Mouse (Mus musculus): ENCODE results near the gene Pgm1. TPM values are rescaled to one million over a fixed set of nuclear protein-coding genes. Genes with fewer than 3 reads are reported as not detected.

Gene Pgm1
- total and polyA plus RNA-seq, 3 experiments: 54.0 to 97.9 (median 95.7) TPM

GRCm38 (mm10) chr4:100033944-100034343, 104.7 kb downstream of the Pgm1 start:
- Histone ChIP-seq H3K27me3 (replicated peaks) (no peaks in the 10 kb centered on the region), H3K4me1 (ENCODE audit: control insufficient read depth in 1 of 2, insufficient read depth in 2 of 2) (peaks cover 5 to 9% of the 10 kb centered on the region in 2 experiments; a peak in 1 of 4 replicates), H3K9ac (ENCODE audit: insufficient read depth, low read depth) (no peak overlapping the region), H3K36me3 (replicated peaks in 1 of 2; ENCODE audit: control insufficient read depth in 1 of 2, insufficient read depth in 1 of 2, low read length in 1 of 2) (no peaks in the 10 kb centered on the region), H3K4me2 (ENCODE audit: insufficient read depth, low read depth, poor library complexity, severe bottlenecking) (no peak overlapping the region), H3K79me2 (replicated peaks; ENCODE audit: control insufficient read depth, extremely low read depth, insufficient read depth, poor library complexity, severe bottlenecking) (no peaks in the 10 kb centered on the region), H3K27ac (ENCODE audit: insufficient read depth, low read depth) (no peak overlapping the region), H3K4me3 (replicated peaks in 1 of 3; ENCODE audit: low read depth in 2 of 3, low read length in 2 of 3, poor library complexity in 1 of 3) (no peak overlapping the region), H3K9me3 (replicated peaks; ENCODE audit: low read length) (no peaks in the 10 kb centered on the region)
- no peak for DNase-seq (ENCODE audit: extremely low read depth)
- TF ChIP-seq EP300 (IDR thresholded peaks at IDR 0.05; ENCODE audit: low read length): no peak
- no peak for TF ChIP-seq ZMIZ1 (IDR thresholded peaks at IDR 0.05; ENCODE audit: low read depth, low read length)
- no peak for TF ChIP-seq NRF1 (IDR thresholded peaks at IDR 0.05; ENCODE audit: low read depth, low read length)
- no peak for TF ChIP-seq TCF12 (IDR thresholded peaks at IDR 0.05; ENCODE audit: low read depth, low read length)
- no peak for TF ChIP-seq PAX5 (IDR thresholded peaks at IDR 0.05; ENCODE audit: low read length)
- TF ChIP-seq HCFC1 (IDR thresholded peaks at IDR 0.05; ENCODE audit: low read depth, low read length): no peak
- no peak for TF ChIP-seq ELF1 (IDR thresholded peaks at IDR 0.05; ENCODE audit: low read depth, low read length)
- TF ChIP-seq USF2 (conservative IDR thresholded peaks at IDR 0.05; ENCODE audit: low read depth, low read length): no peak
- no peak for TF ChIP-seq RCOR1 (conservative IDR thresholded peaks at IDR 0.05; ENCODE audit: low read depth, low read length)
- no peak for TF ChIP-seq CHD2 (IDR thresholded peaks at IDR 0.05; ENCODE audit: low read length)
- TF ChIP-seq MAX (IDR thresholded peaks at IDR 0.05; ENCODE audit: low read length): no peak
- TF ChIP-seq MXI1 (IDR thresholded peaks at IDR 0.05; ENCODE audit: low read depth, low read length): no peak
- no peak for TF ChIP-seq POLR2A (IDR thresholded peaks at IDR 0.05; ENCODE audit: low read depth, low read length)
- TF ChIP-seq UBTF (IDR thresholded peaks at IDR 0.05; ENCODE audit: low read depth, low read length): no peak
- TF ChIP-seq TBP (conservative IDR thresholded peaks at IDR 0.05; ENCODE audit: low read depth, low read length): no peak
- no peak for TF ChIP-seq ZNF384 (IDR thresholded peaks at IDR 0.05; ENCODE audit: low read depth, low read length)
- no peak for TF ChIP-seq USF1 (IDR thresholded peaks at IDR 0.05; ENCODE audit: low read depth, low read length)
- no peak for TF ChIP-seq MAFK (IDR thresholded peaks at IDR 0.05; ENCODE audit: insufficient replicate concordance, low read length)
- no peak for TF ChIP-seq KAT2A (IDR thresholded peaks at IDR 0.05; ENCODE audit: insufficient replicate concordance, low read length)
- dilution Hi-C loops (cut with MboI; ENCODE audit: extremely low pct_ligation_motif_present, extremely low pct_unique_long_range_greater_than_20kb, low sequenced_read_pairs): no loop called here
- in situ Hi-C loops (cut with MboI; ENCODE audit: low pct_ligation_motif_present, low pct_unique_long_range_greater_than_20kb, low sequenced_read_pairs): loop anchor here (25.0 kb wide), 3 partner anchors 178 to 478 kb away; no protein-coding TSS in a partner anchor

- no peak for DNase-seq (ENCODE audit: extremely low read depth)
- H3K4me3 ChIP-seq (replicated peaks in 1 of 3; ENCODE audit: low read depth in 2 of 3, low read length in 2 of 3, poor library complexity in 1 of 3): no peak overlapping the region
- dilution Hi-C loops (cut with MboI; ENCODE audit: extremely low pct_ligation_motif_present, extremely low pct_unique_long_range_greater_than_20kb, low sequenced_read_pairs): no loop called here
- no peaks in the 10 kb centered on the region for H3K27me3 ChIP-seq (replicated peaks)
- no peak overlapping the region for H3K4me2 ChIP-seq (ENCODE audit: insufficient read depth, low read depth, poor library complexity, severe bottlenecking)
- H3K4me1 ChIP-seq (ENCODE audit: control insufficient read depth in 1 of 2, insufficient read depth in 2 of 2): peaks cover 5 to 6% of the 10 kb centered on the region in 2 experiments; a peak in 1 of 4 replicates
- H3K27ac ChIP-seq (ENCODE audit: insufficient read depth, low read depth): no peak overlapping the region
- no peak overlapping the region for H3K9ac ChIP-seq (ENCODE audit: insufficient read depth, low read depth)
- TF ChIP-seq TBP (conservative IDR thresholded peaks at IDR 0.05; ENCODE audit: low read depth, low read length) (no peak), PAX5 (IDR thresholded peaks at IDR 0.05; ENCODE audit: low read length) (no peak), MEF2A (IDR thresholded peaks at IDR 0.05; ENCODE audit: borderline replicate concordance, low read depth, low read length) (no peak), JUN (IDR thresholded peaks at IDR 0.05; ENCODE audit: insufficient read depth, low read depth, low read length) (no peak)
- no peaks in the 10 kb centered on the region for H3K36me3 ChIP-seq (replicated peaks in 1 of 2; ENCODE audit: control insufficient read depth in 1 of 2, insufficient read depth in 1 of 2, low read length in 1 of 2)
- in situ Hi-C loops (cut with MboI; ENCODE audit: low pct_ligation_motif_present, low pct_unique_long_range_greater_than_20kb, low sequenced_read_pairs): loop anchor here (25.0 kb wide), 3 partner anchors 177 to 477 kb away; no protein-coding TSS in a partner anchor
- no peaks in the 10 kb centered on the region for H3K79me2 ChIP-seq (replicated peaks; ENCODE audit: control insufficient read depth, extremely low read depth, insufficient read depth, poor library complexity, severe bottlenecking)
- no peaks in the 10 kb centered on the region for H3K9me3 ChIP-seq (replicated peaks; ENCODE audit: low read length)
These were observed 105.8 kb downstream of the Pgm1 start for GRCm38 (mm10) chr4:100034971-100035370.
